9 mouse cellular contexts compared by ENCODE assay signal in the genomic region with DNA sequence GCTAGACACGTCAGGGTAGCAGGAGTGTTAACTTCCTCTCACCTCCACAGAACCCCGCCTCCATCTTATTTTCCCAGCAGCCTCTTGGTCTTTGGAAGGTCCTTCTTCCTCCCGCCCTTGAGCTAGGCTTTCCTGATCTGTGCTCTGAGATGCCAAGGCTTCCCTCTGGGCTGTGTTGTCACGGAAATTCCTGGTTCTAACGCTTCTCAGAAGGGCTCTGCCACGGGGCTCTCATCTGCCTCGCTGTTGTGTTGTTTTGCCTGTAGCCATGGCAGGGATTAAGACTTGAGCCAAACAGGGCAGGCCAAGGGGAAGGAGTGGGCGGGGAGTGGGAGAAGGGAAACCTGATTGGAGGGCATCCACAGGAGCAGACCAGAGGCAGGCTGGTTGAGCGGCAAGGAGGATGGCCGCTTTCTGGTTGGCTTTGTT. TPM values are rescaled to one million over a fixed set of nuclear protein-coding genes. Genes with fewer than 3 reads are reported as not detected.
DNase-seq lines count a peak whose midpoint lies in the region; ATAC-seq lines count a peak whose summit lies in the region.
"Had no signal": no experiment of that assay in that cellular context is flagged by ENCODE, and none has a peak within 500 bp of the region (broad histone marks: within the 10 kb centered on the region; RNA-seq: fewer than 3 reads in every experiment).

No protein-coding gene starts in this region.

- H3K36me3 ChIP-seq in embryonic facial prominence, embryonic 11.5 days (replicated peaks; ENCODE audit: control insufficient read depth, insufficient read depth, low read depth, low read length): no peaks in the 10 kb centered on the region
- H3K36me3 ChIP-seq in kidney, embryonic 14.5 days (ENCODE audit: control insufficient read depth, insufficient read depth, low read length): no peaks in the 10 kb centered on the region
- H3K36me3 ChIP-seq in lung, embryonic 16.5 days (ENCODE audit: control insufficient read depth, insufficient read depth, low read length): no peaks in the 10 kb centered on the region

- no peak overlapping the region for H3K9ac ChIP-seq in embryonic facial prominence, embryonic 11.5 days (replicated peaks; ENCODE audit: low read length)
- H3K9ac ChIP-seq in kidney, embryonic 14.5 days (ENCODE audit: low read depth, low read length): no peak overlapping the region
- H3K9ac ChIP-seq in lung, embryonic 16.5 days (ENCODE audit: low read length): no peak overlapping the region
- H3K9ac ChIP-seq: liver, embryonic 14.5 days had no signal

- WGBS in embryonic facial prominence, embryonic 11.5 days: 24% methylated on average over 10 of the region's 10 CpGs
- 46% methylated on average over 10 of the region's 10 CpGs for WGBS in kidney, embryonic 14.5 days
- WGBS in lung, embryonic 16.5 days: 40% methylated on average over 10 of the region's 10 CpGs

- ATAC-seq in embryonic facial prominence, embryonic 11.5 days (replicated peaks; ENCODE audit: insufficient number of reproducible peaks, low FRiP score, low TSS enrichment, low read depth): peak; percentile 73; the same call in 1 of the 2 replicates
- ATAC-seq in kidney, embryonic 14.5 days (ENCODE audit: low FRiP score, low TSS enrichment): peak; percentile 56; the same call in 1 of the 2 replicates
- ATAC-seq in lung, embryonic 16.5 days (ENCODE audit: low read depth): peak; percentile 53

- H3K4me2 ChIP-seq in embryonic facial prominence, embryonic 11.5 days (ENCODE audit: low read depth, low read length): no peak overlapping the region; the same call in 1 of the 2 replicates
- no peak overlapping the region for H3K4me2 ChIP-seq in kidney, embryonic 14.5 days (replicated peaks; ENCODE audit: low read depth, low read length)
- H3K4me2 ChIP-seq in lung, embryonic 16.5 days (ENCODE audit: low read depth, low read length): peak overlapping the region; percentile 23; the same call in 1 of the 2 replicates

- peaks cover 4% of the 10 kb centered on the region for H3K4me1 ChIP-seq in embryonic facial prominence, embryonic 11.5 days (ENCODE audit: control insufficient read depth, insufficient read depth, low read length)
- H3K4me1 ChIP-seq in kidney, embryonic 14.5 days (ENCODE audit: control insufficient read depth, insufficient read depth, low read length): no peaks in the 10 kb centered on the region
- peaks cover 20% of the 10 kb centered on the region for H3K4me1 ChIP-seq in lung, embryonic 16.5 days (replicated peaks; ENCODE audit: control insufficient read depth, insufficient read depth, low read length)

- no peak overlapping the region for H3K4me3 ChIP-seq in embryonic facial prominence, embryonic 11.5 days (ENCODE audit: low read depth, low read length)
- no peak overlapping the region for H3K4me3 ChIP-seq in kidney, embryonic 14.5 days (ENCODE audit: low read length)
- no peak overlapping the region for H3K4me3 ChIP-seq in lung, embryonic 16.5 days (ENCODE audit: low read length)

- DNase-seq in thymus, postnatal 4 days: peak; percentile 19
- no peak for DNase-seq in thymus, postnatal 36 days
- peak; percentile 73 for DNase-seq in embryonic facial prominence, embryonic 11.5 days (ENCODE audit: low spot score)
- DNase-seq in heart, adult 8-10 months (ENCODE audit: low spot score): peak; percentile 80
- peak; percentile 91 for DNase-seq in retina, postnatal 1 day
- no peak for DNase-seq in spleen, postnatal 14 days (ENCODE audit: low spot score in 2 of 2)

- H3K9me3 ChIP-seq in embryonic facial prominence, embryonic 11.5 days (replicated peaks; ENCODE audit: control insufficient read depth, low read length): no peaks in the 10 kb centered on the region
- no peaks in the 10 kb centered on the region for H3K9me3 ChIP-seq in kidney, embryonic 14.5 days (ENCODE audit: control insufficient read depth, low read length)
- H3K9me3 ChIP-seq in lung, embryonic 16.5 days (ENCODE audit: control insufficient read depth, low read length): no peaks in the 10 kb centered on the region

- H3K27me3 ChIP-seq in embryonic facial prominence, embryonic 11.5 days (ENCODE audit: control insufficient read depth, insufficient read depth, low read length): no peaks in the 10 kb centered on the region
- no peaks in the 10 kb centered on the region for H3K27me3 ChIP-seq in kidney, embryonic 14.5 days (ENCODE audit: control insufficient read depth, insufficient read depth, low read length)
- H3K27me3 ChIP-seq in lung, embryonic 16.5 days (ENCODE audit: control insufficient read depth, insufficient read depth, low read depth, low read length): no peaks in the 10 kb centered on the region

- no peak overlapping the region for H3K27ac ChIP-seq in embryonic facial prominence, embryonic 11.5 days (replicated peaks; ENCODE audit: low read depth, low read length)
- no peak overlapping the region for H3K27ac ChIP-seq in kidney, embryonic 14.5 days (ENCODE audit: low read depth, low read length)
- H3K27ac ChIP-seq in lung, embryonic 16.5 days (ENCODE audit: low read length): no peak overlapping the region
- H3K27ac ChIP-seq: liver, embryonic 14.5 days had no signal

RNA-seq across cellular contexts. Expression of gene Jdp2, which starts 26.8 kb away (rescaled TPM):
- polyA plus RNA-seq in embryonic facial prominence, embryonic 11.5 days (2014; fragmentation: Nextera tagmentation; extraction: Ambion mirVana): 0.27 and 0.49 TPM in 2 replicates
- 1 to 10 TPM; 6.5 to 9.2 (median 7.9) TPM for total RNA-seq in heart, adult 8-10 months (2022)
- polyA plus RNA-seq in kidney, embryonic 14.5 days (2014; fragmentation: Nextera tagmentation; extraction: Ambion mirVana): 0.49 and 0.66 TPM in 2 replicates
- 0.49 and 0.87 TPM in 2 replicates for polyA plus RNA-seq in lung, embryonic 16.5 days (2015; fragmentation: Nextera tagmentation; extraction: Ambion mirVana)

Comparison
In these comparisons a context has a peak if more than half of its experiments do, and no peak if none do; other contexts are left out.
1. DNase-seq: peak in thymus, postnatal 4 days (single experiment), embryonic facial prominence, embryonic 11.5 days (single experiment), heart, adult 8-10 months (single experiment) and retina, postnatal 1 day (single experiment); none in thymus, postnatal 36 days (0 of 2) and spleen, postnatal 14 days (0 of 2).
2. Peak in every context shown above with its lines, with median percentiles within 50 percentile points of each other: ATAC-seq.